Mouse (Mus musculus) kidney, postnatal 10 days (tissue): Measurements from ENCODE around the gene Krtap4-2.

Experiments
- DNase-seq: peaks from one replicate; pipeline ENCODE4 v3.0.0; 2021; ENCODE audit warnings: mixed read lengths

The Krtap4-2 gene

DNA sequence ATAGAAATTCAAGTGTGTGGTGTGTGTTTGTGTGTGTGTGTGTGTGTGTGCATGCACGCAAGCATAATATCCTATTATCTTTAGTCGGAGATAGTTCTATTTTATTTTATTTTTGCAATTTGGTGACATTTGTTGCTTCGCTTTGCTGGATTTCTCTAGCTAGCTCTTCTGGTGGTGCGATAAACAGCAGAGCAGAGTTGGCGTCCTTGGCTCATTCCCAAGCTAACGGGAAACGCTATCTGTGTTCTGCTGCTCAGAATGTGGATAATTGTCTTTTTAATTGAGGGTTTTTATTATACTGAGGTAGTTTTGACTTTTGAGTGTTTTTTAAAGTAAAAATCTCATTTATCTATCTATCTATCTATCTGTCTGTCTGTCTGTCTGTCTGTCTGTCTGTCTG is 49.8 kb downstream of the Krtap4-2 start:
- DNase-seq: no peak
